Mouse (Mus musculus): ENCODE results near the gene Cmip. TPM values are rescaled to one million over a fixed set of nuclear protein-coding genes. Genes with fewer than 3 reads are reported as not detected.

The Cmip gene
- polyA plus RNA-seq, 1 experiment from 2014 or later = 131 TPM

GRCm38 (mm10) chr8:117371189-117371588, 114.3 kb downstream of the Cmip start:
- DNase-seq (ENCODE audit: low spot score) (no peak), ATAC-seq (ENCODE audit: low FRiP score) (no peak; the same call in 1 of the 2 replicates)
- H3K4me1 ChIP-seq (replicated peaks; ENCODE audit: control insufficient read depth, insufficient read depth, low read length) = peaks cover 38% of the 10 kb centered on the region
- H3K4me2 ChIP-seq (replicated peaks) = no peak overlapping the region
- no peaks in the 10 kb centered on the region for H3K36me3 ChIP-seq (replicated peaks; ENCODE audit: control insufficient read depth, insufficient read depth)
- 53% methylated on average over 7 of the region's 7 CpGs for WGBS
- 0 out of 2 replicates have a peak overlapping the region, but pooled peaks have one; percentile 51 for H3K27ac ChIP-seq
- no peak overlapping the region for H3K9ac ChIP-seq
- no peaks in the 10 kb centered on the region for H3K27me3 ChIP-seq (ENCODE audit: control insufficient read depth, insufficient read depth, low read length)
- no peaks in the 10 kb centered on the region for H3K9me3 ChIP-seq (ENCODE audit: control insufficient read depth, low read length)
- H3K4me3 ChIP-seq (replicated peaks; ENCODE audit: low read length) = no peak overlapping the region

GRCm38 (mm10) chr8:117372070-117372469, 115.2 kb downstream of the Cmip start:
- H3K4me1 ChIP-seq (replicated peaks; ENCODE audit: control insufficient read depth, insufficient read depth, low read length) = peaks cover 38% of the 10 kb centered on the region
- 55% methylated on average over 12 of the region's 12 CpGs for WGBS

GRCm38 (mm10) chr8:117373001-117373428, 116.2 kb downstream of the Cmip start:
- no peak overlapping the region for H3K9ac ChIP-seq
- H3K27me3 ChIP-seq (ENCODE audit: control insufficient read depth, insufficient read depth, low read length) = no peaks in the 10 kb centered on the region
- H3K9me3 ChIP-seq (ENCODE audit: control insufficient read depth, low read length) = no peaks in the 10 kb centered on the region
- DNase-seq (ENCODE audit: low spot score) (peak; percentile 48), ATAC-seq (ENCODE audit: low FRiP score) (no peak)
- H3K36me3 ChIP-seq (replicated peaks; ENCODE audit: control insufficient read depth, insufficient read depth) = no peaks in the 10 kb centered on the region; the same call in 1 of the 2 replicates
- no peak overlapping the region for H3K27ac ChIP-seq
- 72% methylated on average over 11 of the region's 11 CpGs for WGBS
- H3K4me2 ChIP-seq (replicated peaks) = no peak overlapping the region
- H3K4me3 ChIP-seq (replicated peaks; ENCODE audit: low read length) = no peak overlapping the region
- peaks cover 38% of the 10 kb centered on the region for H3K4me1 ChIP-seq (replicated peaks; ENCODE audit: control insufficient read depth, insufficient read depth, low read length)

More at GRCm38 (mm10) chr8:117372070-117372469, 115.2 kb downstream of the Cmip start:
- H3K9me3 ChIP-seq (ENCODE audit: control insufficient read depth, low read length) = no peaks in the 10 kb centered on the region
- DNase-seq (ENCODE audit: low spot score) (no peak), ATAC-seq (ENCODE audit: low FRiP score) (peak; percentile 28; the same call in 1 of the 2 replicates)
- peak overlapping the region; percentile 51; the same call in 1 of the 2 replicates for H3K27ac ChIP-seq
- H3K4me3 ChIP-seq (replicated peaks; ENCODE audit: low read length) = no peak overlapping the region
- H3K27me3 ChIP-seq (ENCODE audit: control insufficient read depth, insufficient read depth, low read length) = no peaks in the 10 kb centered on the region
- H3K4me2 ChIP-seq (replicated peaks) = no peak overlapping the region
- no peak overlapping the region for H3K9ac ChIP-seq
- H3K36me3 ChIP-seq (replicated peaks; ENCODE audit: control insufficient read depth, insufficient read depth) = no peaks in the 10 kb centered on the region

GRCm38 (mm10) chr8:117374087-117374486, 117.2 kb downstream of the Cmip start:
- WGBS = 75% methylated on average over 3 of the region's 3 CpGs
- Histone ChIP-seq H3K4me1 (replicated peaks; ENCODE audit: control insufficient read depth, insufficient read depth, low read length) (peaks cover 39% of the 10 kb centered on the region), H3K36me3 (replicated peaks; ENCODE audit: control insufficient read depth, insufficient read depth) (peaks cover 3% of the 10 kb centered on the region; the same call in 1 of the 2 replicates)

GRCm38 (mm10) chr8:117376997-117377396, 120.1 kb downstream of the Cmip start:
- Histone ChIP-seq H3K4me3 (replicated peaks; ENCODE audit: low read length) (no peak overlapping the region), H3K36me3 (replicated peaks; ENCODE audit: control insufficient read depth, insufficient read depth) (peaks cover 7% of the 10 kb centered on the region; the same call in 1 of the 2 replicates), H3K4me1 (replicated peaks; ENCODE audit: control insufficient read depth, insufficient read depth, low read length) (peaks cover 32% of the 10 kb centered on the region), H3K9ac (no peak overlapping the region), H3K4me2 (replicated peaks) (no peak overlapping the region), H3K9me3 (ENCODE audit: control insufficient read depth, low read length) (no peaks in the 10 kb centered on the region), H3K27ac (no peak overlapping the region), H3K27me3 (ENCODE audit: control insufficient read depth, insufficient read depth, low read length) (no peaks in the 10 kb centered on the region)
- DNase-seq (ENCODE audit: low spot score) (no peak), ATAC-seq (ENCODE audit: low FRiP score) (no peak)
- WGBS = 54% methylated on average over 16 of the region's 16 CpGs

More at GRCm38 (mm10) chr8:117374087-117374486, 117.2 kb downstream of the Cmip start:
- Histone ChIP-seq H3K9ac (no peak overlapping the region), H3K9me3 (ENCODE audit: control insufficient read depth, low read length) (no peaks in the 10 kb centered on the region), H3K4me3 (replicated peaks; ENCODE audit: low read length) (no peak overlapping the region), H3K27ac (no peak overlapping the region), H3K27me3 (ENCODE audit: control insufficient read depth, insufficient read depth, low read length) (no peaks in the 10 kb centered on the region), H3K4me2 (replicated peaks) (no peak overlapping the region)
- ATAC-seq (ENCODE audit: low FRiP score) = no peak
- no peak for DNase-seq (ENCODE audit: low spot score)

- no peak for DNase-seq (ENCODE audit: low spot score)
- peaks cover 7% of the 10 kb centered on the region; the same call in 1 of the 2 replicates for H3K36me3 ChIP-seq (replicated peaks; ENCODE audit: control insufficient read depth, insufficient read depth)
- H3K27ac ChIP-seq = 0 out of 2 replicates have a peak overlapping the region, but pooled peaks have one; percentile 20
- H3K9ac ChIP-seq = no peak overlapping the region
- no peak overlapping the region for H3K4me2 ChIP-seq (replicated peaks)
- H3K27me3 ChIP-seq (ENCODE audit: control insufficient read depth, insufficient read depth, low read length) = no peaks in the 10 kb centered on the region
- no peaks in the 10 kb centered on the region for H3K9me3 ChIP-seq (ENCODE audit: control insufficient read depth, low read length)
- peaks cover 21% of the 10 kb centered on the region for H3K4me1 ChIP-seq (replicated peaks; ENCODE audit: control insufficient read depth, insufficient read depth, low read length)
- no peak; the same call in 1 of the 2 replicates for ATAC-seq (ENCODE audit: low FRiP score)
- WGBS = 65% methylated on average over 7 of the region's 7 CpGs
- H3K4me3 ChIP-seq (replicated peaks; ENCODE audit: low read length) = no peak overlapping the region
Observed at GRCm38 (mm10) chr8:117378625-117379024, 121.8 kb downstream of the Cmip start.

- H3K9me3 ChIP-seq (ENCODE audit: control insufficient read depth, low read length) = no peaks in the 10 kb centered on the region
- H3K27ac ChIP-seq = 0 out of 2 replicates have a peak overlapping the region, but pooled peaks have one; percentile 20
- H3K4me2 ChIP-seq (replicated peaks) = no peak overlapping the region
- H3K4me1 ChIP-seq (replicated peaks; ENCODE audit: control insufficient read depth, insufficient read depth, low read length) = peaks cover 21% of the 10 kb centered on the region
- DNase-seq (ENCODE audit: low spot score) = no peak
- H3K4me3 ChIP-seq (replicated peaks; ENCODE audit: low read length) = no peak overlapping the region
- WGBS = 61% methylated on average over 10 of the region's 10 CpGs
- no peaks in the 10 kb centered on the region for H3K27me3 ChIP-seq (ENCODE audit: control insufficient read depth, insufficient read depth, low read length)
- H3K9ac ChIP-seq = peak overlapping the region; percentile 28; the same call in 1 of the 2 replicates
- peak; percentile 9; the same call in 1 of the 2 replicates for ATAC-seq (ENCODE audit: low FRiP score)
- peaks cover 7% of the 10 kb centered on the region; the same call in 1 of the 2 replicates for H3K36me3 ChIP-seq (replicated peaks; ENCODE audit: control insufficient read depth, insufficient read depth)
Observed at GRCm38 (mm10) chr8:117379131-117379530, 122.3 kb downstream of the Cmip start.

GRCm38 (mm10) chr8:117380796-117381195, 123.9 kb downstream of the Cmip start:
- Histone ChIP-seq H3K4me1 (replicated peaks; ENCODE audit: control insufficient read depth, insufficient read depth, low read length) (peaks cover 21% of the 10 kb centered on the region), H3K9ac (no peak overlapping the region), H3K36me3 (replicated peaks; ENCODE audit: control insufficient read depth, insufficient read depth) (peaks cover 7% of the 10 kb centered on the region; the same call in 1 of the 2 replicates), H3K27me3 (ENCODE audit: control insufficient read depth, insufficient read depth, low read length) (no peaks in the 10 kb centered on the region), H3K27ac (peak overlapping the region; percentile 29; the same call in 1 of the 2 replicates), H3K9me3 (ENCODE audit: control insufficient read depth, low read length) (no peaks in the 10 kb centered on the region), H3K4me2 (replicated peaks) (no peak overlapping the region), H3K4me3 (replicated peaks; ENCODE audit: low read length) (no peak overlapping the region)
- WGBS = 76% methylated on average over 8 of the region's 8 CpGs
- DNase-seq (ENCODE audit: low spot score) (no peak), ATAC-seq (ENCODE audit: low FRiP score) (0 out of 2 replicates have a peak, but pooled peaks have one; percentile 32)

- 0 out of 2 replicates have a peak, but pooled peaks cover 4% of the 10 kb centered on the region for H3K36me3 ChIP-seq (replicated peaks; ENCODE audit: control insufficient read depth, insufficient read depth)
- H3K9me3 ChIP-seq (ENCODE audit: control insufficient read depth, low read length) = no peaks in the 10 kb centered on the region
- peaks cover 7% of the 10 kb centered on the region; the same call in 1 of the 2 replicates for H3K4me1 ChIP-seq (replicated peaks; ENCODE audit: control insufficient read depth, insufficient read depth, low read length)
- H3K27me3 ChIP-seq (ENCODE audit: control insufficient read depth, insufficient read depth, low read length) = no peaks in the 10 kb centered on the region
- no peak overlapping the region for H3K9ac ChIP-seq
- H3K4me3 ChIP-seq (replicated peaks; ENCODE audit: low read length) = no peak overlapping the region
- no peak overlapping the region for H3K27ac ChIP-seq
- DNase-seq (ENCODE audit: low spot score) (no peak), ATAC-seq (ENCODE audit: low FRiP score) (no peak)
- H3K4me2 ChIP-seq (replicated peaks) = no peak overlapping the region
- WGBS = 79% methylated on average over 2 of the region's 2 CpGs
Observed at GRCm38 (mm10) chr8:117386142-117386541, 129.3 kb downstream of the Cmip start.
